Mouse (Mus musculus) ES-E14 (cell line): ENCODE data around the gene Plce1. TPM values are rescaled to one million over a fixed set of nuclear protein-coding genes. Genes with fewer than 3 reads are reported as not detected.

Experiments used
- DNase-seq: peaks from one replicate; pipeline ENCODE4 v3.0.0-alpha.2; 2013; ENCODE audit warnings: low read depth, low spot score
- H3K27ac ChIP-seq: 2 replicates; pipeline ENCODE4 v1.5.1; 2012; ENCODE audit warnings: low read depth, mild to moderate bottlenecking, low read length, moderate library complexity, mixed read lengths; ENCODE audit not compliant: poor library complexity, insufficient read depth, severe bottlenecking
- H3K36me3 ChIP-seq: 2 replicates; pipeline ENCODE4 v1.6.1; 2012; ENCODE audit warnings: mild to moderate bottlenecking, low read length, moderate library complexity, mixed read lengths; ENCODE audit not compliant: control insufficient read depth, poor library complexity, insufficient read depth, severe bottlenecking
- H3K4me1 ChIP-seq, 2 experiments: fragments of 150-350 bp in 1 of 2; sonication (generic) in 1 of 2; 2 replicates each; pipeline ENCODE4 v1.6.1; 2012; ENCODE audit warnings: low read length in 2 of 2, mild to moderate bottlenecking in 1 of 2, mixed read lengths in 1 of 2; ENCODE audit not compliant: control insufficient read depth in 2 of 2, insufficient read depth in 2 of 2, poor library complexity in 1 of 2
- H3K4me3 ChIP-seq, 2 experiments: fragments of 150-350 bp in 1 of 2; sonication (generic) in 1 of 2; 2 replicates each; pipeline ENCODE4 v1.5.1; 2012; ENCODE audit warnings: low read length in 2 of 2, low read depth in 1 of 2, mild to moderate bottlenecking in 1 of 2, mixed read lengths in 1 of 2; ENCODE audit not compliant: insufficient read depth in 1 of 2, poor library complexity in 1 of 2, severe bottlenecking in 1 of 2
- H3K9ac ChIP-seq: 2 replicates; pipeline ENCODE4 v1.6.1; 2012; ENCODE audit warnings: low read depth, mild to moderate bottlenecking, low read length, mixed read lengths; ENCODE audit not compliant: poor library complexity, insufficient read depth, severe bottlenecking
- H3K9me3 ChIP-seq: fragments of 150-350 bp; sonication (generic); 2 replicates; pipeline ENCODE4 v1.6.1; 2012; ENCODE audit warnings: low read depth, mild to moderate bottlenecking, low read length; ENCODE audit not compliant: control insufficient read depth, insufficient read depth
- CHD2 ChIP-seq: IDR thresholded peaks from 2 replicates; pipeline ENCODE4 v1.6.1; 2014; ENCODE audit warnings: mild to moderate bottlenecking, low read depth, low read length, inconsistent platforms
- HCFC1 ChIP-seq: IDR thresholded peaks from 2 replicates; pipeline ENCODE4 v1.6.1; 2012; ENCODE audit warnings: low read length, inconsistent platforms, borderline replicate concordance; ENCODE audit not compliant: insufficient read depth
- MAFK ChIP-seq: IDR thresholded peaks from 2 replicates; pipeline ENCODE4 v1.6.1; 2014; ENCODE audit warnings: mild to moderate bottlenecking, low read depth, low read length, inconsistent platforms; ENCODE audit not compliant: insufficient read depth
- ZC3H11A ChIP-seq: IDR thresholded peaks from 2 replicates; pipeline ENCODE4 v1.6.1; 2012; ENCODE audit warnings: low read depth, mild to moderate bottlenecking, inconsistent platforms, low read length, borderline replicate concordance
- ZNF384 ChIP-seq: IDR thresholded peaks from 2 replicates; pipeline ENCODE4 v1.6.1; 2012; ENCODE audit warnings: low read depth, low read length, inconsistent platforms
- in situ Hi-C, 2 experiments: fragments of 600-800 bp; cut with MboI; formaldehyde crosslinking; loops; one replicate each; pipeline ENCODE4 v1.15.1; 2025; ENCODE audit warnings: low sequenced_read_pairs in 2 of 2, inconsistent platforms in 1 of 2; ENCODE audit not compliant: unreplicated experiment in 2 of 2
- total RNA-seq: library from RNA; depleted of rRNA; stranded (reverse); fragments of 300-350 nt; gene quantifications from 2 replicates; pipeline ENCODE4 v1.2.3, GENCODE M21; 2012

Gene Plce1
- total RNA-seq, 1 experiment: 2.2 TPM

DNA sequence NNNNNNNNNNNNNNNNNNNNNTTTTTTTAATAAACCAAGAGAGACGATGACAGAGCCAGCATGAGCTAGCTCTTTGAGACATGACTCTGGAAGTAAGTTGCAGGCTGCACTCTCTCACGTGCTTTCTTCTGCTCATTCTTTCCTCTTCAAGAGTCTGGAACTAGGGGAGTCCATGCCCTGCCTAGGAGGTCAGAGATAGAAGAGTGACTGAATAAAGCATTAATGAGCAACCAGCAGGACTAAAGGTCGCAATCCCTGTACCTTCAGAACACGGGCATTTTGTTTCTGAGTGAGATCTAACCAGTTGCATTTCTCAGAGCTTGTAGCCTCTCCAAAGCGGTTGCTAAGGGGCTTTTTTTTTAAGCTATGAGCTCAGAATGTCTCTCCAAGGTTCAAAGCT, 206.4 kb downstream of the Plce1 start:
- peaks cover 6 to 13% of the 10 kb centered on the region in 2 experiments; a peak in 3 of 4 replicates for H3K4me1 ChIP-seq
- H3K9ac ChIP-seq: no peak overlapping the region
- H3K36me3 ChIP-seq: no peaks in the 10 kb centered on the region
- 0 out of 2 replicates have a peak, but pooled peaks have one; percentile 38 for TF ChIP-seq ZNF384
- no peak for TF ChIP-seq CHD2
- H3K9me3 ChIP-seq: no peaks in the 10 kb centered on the region
- H3K27ac ChIP-seq: no peak overlapping the region
- in situ Hi-C loops: no loop called here
- no peak for DNase-seq
- H3K4me3 ChIP-seq: no peak overlapping the region

DNA sequence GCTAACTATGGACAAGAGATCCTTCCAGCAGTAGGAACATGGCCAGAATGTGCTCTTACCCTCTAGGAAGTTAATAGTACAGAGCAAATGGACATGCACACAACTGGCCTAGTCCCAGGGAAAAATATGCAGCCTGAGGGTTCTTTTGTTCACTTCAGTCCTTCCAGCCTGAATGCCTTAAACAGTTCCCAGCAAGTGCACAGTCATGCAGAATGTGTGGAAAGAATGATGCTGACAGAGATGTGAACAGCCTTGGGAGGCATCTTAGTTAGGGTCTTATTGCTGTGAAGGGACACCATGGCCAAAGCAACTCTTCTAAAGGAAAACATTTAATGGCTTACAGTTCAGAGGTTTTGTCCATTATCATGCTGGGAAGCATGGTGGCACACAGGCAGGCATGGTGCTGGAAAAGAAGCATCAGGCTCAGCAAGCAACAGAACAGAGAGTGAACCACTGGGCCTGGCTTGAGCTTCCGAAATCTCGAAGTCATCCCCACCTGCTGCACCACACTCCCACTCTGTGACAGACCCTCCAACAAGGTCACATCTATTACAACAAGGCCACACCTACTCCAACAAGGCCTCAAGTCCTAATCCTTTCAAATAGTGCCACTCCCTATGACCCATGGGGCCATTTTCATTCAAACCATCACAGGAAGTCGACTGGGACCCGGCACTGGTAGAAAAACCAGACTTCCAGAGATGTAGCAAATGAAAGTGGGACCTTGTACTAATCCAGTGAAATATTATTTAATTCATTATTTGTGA, 208.0 kb downstream of the Plce1 start:
- in situ Hi-C loops: no loop called here
- peak; percentile 15 for DNase-seq
- peaks cover 6 to 13% of the 10 kb centered on the region in 2 experiments; a peak in 3 of 4 replicates for H3K4me1 ChIP-seq
- no peak overlapping the region for H3K4me3 ChIP-seq
- no peaks in the 10 kb centered on the region for H3K36me3 ChIP-seq
- no peaks in the 10 kb centered on the region for H3K9me3 ChIP-seq
- no peak for TF ChIP-seq CHD2
- TF ChIP-seq ZC3H11A: no peak
- no peak for TF ChIP-seq ZNF384
- TF ChIP-seq HCFC1: no peak
- TF ChIP-seq MAFK: no peak
- H3K9ac ChIP-seq: no peak overlapping the region
- no peak overlapping the region; the same call in 1 of the 2 replicates for H3K27ac ChIP-seq

DNA sequence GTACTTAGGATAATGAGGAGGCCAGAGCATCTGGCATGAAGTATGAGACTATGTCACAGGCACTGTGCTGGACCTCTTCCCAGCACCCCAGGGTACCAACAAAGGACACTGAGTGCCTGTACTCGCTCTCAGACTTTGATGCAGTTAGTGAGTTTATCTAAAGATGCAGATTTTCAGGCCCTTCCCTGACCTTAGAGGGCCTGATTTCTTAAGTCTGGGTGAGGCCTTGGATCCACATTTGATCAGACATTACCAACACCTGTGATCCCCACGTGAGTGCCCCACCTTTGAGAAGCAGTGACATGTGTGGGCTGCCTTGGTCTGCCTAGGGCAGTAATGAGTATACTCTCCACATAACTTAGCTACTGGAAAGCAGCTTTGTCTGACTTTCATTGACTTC, 209.4 kb downstream of the Plce1 start:
- in situ Hi-C loops: no loop called here
- TF ChIP-seq HCFC1 (no peak), MAFK (no peak), ZNF384 (no peak), CHD2 (no peak), ZC3H11A (no peak)
- Histone ChIP-seq H3K9me3 (no peaks in the 10 kb centered on the region), H3K36me3 (no peaks in the 10 kb centered on the region), H3K4me1 (peaks cover 6 to 13% of the 10 kb centered on the region in 2 experiments; a peak in 3 of 4 replicates), H3K4me3 (no peak overlapping the region), H3K27ac (no peak overlapping the region), H3K9ac (no peak overlapping the region)
- DNase-seq: no peak

DNA sequence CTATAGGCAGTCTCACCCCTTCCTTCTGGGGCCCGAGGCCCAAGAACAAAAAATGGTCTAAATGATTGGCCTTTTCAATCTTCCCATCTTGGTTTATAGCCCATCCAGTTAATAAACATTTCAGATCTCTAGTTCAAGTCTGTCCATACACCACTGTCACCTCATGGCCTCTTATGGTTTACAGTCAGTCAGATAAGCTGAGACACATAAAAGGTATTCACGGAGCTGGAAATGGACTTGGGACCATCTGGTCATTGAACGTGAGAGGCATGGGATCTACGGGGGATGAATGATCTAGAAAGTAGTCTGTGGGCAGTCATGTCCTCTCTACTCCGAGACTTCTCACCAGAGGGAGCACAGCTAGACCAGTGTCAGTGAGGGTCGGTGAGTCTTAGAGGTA, 210.6 kb downstream of the Plce1 start:
- TF ChIP-seq ZNF384: no peak
- TF ChIP-seq HCFC1: no peak
- no peak for TF ChIP-seq ZC3H11A
- no peak for TF ChIP-seq CHD2
- TF ChIP-seq MAFK: no peak
- no peaks in the 10 kb centered on the region for H3K36me3 ChIP-seq
- DNase-seq: no peak
- H3K9me3 ChIP-seq: no peaks in the 10 kb centered on the region
- peaks cover 6 to 13% of the 10 kb centered on the region in 2 experiments; a peak in 3 of 4 replicates for H3K4me1 ChIP-seq
- in situ Hi-C loops: no loop called here
- H3K9ac ChIP-seq: no peak overlapping the region
- H3K27ac ChIP-seq: no peak overlapping the region
- H3K4me3 ChIP-seq: no peak overlapping the region
